Mouse (Mus musculus) c-Kit-positive CD71-positive TER-119-positive erythroid progenitor cells, embryonic 14.5 days (primary cell): ENCODE data around the gene Lyplal1.
A peak's percentile ranks its signal among the peaks of the same experiment; 100 is the strongest.

Experiments used
- DNase-seq: peaks from one replicate; pipeline ENCODE4 v3.0.0-alpha.2; 2013; ENCODE audit warnings: low spot score

Gene Lyplal1

DNA sequence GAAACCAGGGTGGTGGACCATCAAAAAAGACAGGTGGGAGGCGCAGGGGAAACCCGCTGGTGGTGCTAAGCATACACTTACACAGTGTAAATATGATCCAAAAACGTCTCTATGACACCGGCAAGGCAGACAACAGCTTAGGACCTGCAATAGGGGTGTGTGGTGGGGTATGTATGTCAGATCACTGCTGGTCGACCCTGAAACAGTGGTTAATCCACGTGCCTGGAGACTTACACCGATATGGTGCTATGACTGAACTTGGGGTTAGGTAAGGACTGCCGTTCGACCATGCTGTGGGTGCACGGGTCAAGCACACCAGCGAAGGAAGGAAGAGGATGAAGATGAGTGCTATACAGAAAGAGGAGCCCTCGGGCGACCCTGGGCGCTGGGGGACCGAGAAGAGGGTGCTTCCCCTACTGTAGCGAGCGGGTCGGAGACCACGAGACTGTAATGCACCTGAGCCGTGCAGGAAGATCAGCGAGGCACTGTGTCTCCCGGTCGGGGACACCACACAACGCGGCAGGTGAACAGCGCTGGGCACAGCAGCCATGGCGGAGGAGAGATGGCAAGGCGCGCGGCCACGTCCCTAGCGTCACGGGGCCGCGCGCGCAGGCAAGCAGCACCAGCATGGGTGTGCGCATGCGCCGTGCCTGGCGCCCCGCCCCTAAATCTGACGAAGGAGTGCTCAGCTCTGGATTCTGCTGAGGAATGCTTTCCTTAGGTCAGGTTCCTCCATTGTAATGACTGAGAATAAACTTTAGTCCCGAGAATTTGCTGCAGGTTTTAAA is at the start of gene Lyplal1:
Lyplal1 (minus strand) TSS at position 610 of the 788 bp plus-strand sequence.
- DNase-seq, result peak; percentile 83

DNA sequence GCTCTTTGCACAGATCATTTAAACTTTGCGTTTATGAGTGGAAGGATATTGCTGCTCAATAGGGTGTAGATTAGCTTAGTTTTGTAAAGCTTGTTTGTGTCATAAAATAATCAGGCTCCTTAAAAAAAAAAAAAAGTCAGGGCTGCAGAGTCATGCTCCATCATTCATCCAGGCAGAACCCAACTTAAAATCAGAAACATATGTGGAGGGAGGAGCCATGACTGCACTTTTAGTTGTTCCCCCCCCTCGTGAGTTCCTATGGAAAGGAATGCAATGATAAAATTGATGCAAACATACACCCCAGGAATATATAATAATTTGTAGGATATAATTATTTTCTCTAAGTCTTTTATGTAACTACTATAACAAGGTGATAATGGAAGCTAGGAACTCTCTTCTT is 46.5 kb upstream of the Lyplal1 start:
- DNase-seq, result no peak

- no peak for DNase-seq
Measured at GRCm38 (mm10) chr1:186163206-186163605, 46.1 kb upstream of the Lyplal1 start.

- no peak for DNase-seq
Measured at GRCm38 (mm10) chr1:186150376-186150775, 33.3 kb upstream of the Lyplal1 start.

- no peak for DNase-seq
Measured at GRCm38 (mm10) chr1:186145444-186145843, 28.3 kb upstream of the Lyplal1 start.

GRCm38 (mm10) chr1:186140191-186140590 is 23.1 kb upstream of the Lyplal1 start:
- DNase-seq, result no peak

DNA sequence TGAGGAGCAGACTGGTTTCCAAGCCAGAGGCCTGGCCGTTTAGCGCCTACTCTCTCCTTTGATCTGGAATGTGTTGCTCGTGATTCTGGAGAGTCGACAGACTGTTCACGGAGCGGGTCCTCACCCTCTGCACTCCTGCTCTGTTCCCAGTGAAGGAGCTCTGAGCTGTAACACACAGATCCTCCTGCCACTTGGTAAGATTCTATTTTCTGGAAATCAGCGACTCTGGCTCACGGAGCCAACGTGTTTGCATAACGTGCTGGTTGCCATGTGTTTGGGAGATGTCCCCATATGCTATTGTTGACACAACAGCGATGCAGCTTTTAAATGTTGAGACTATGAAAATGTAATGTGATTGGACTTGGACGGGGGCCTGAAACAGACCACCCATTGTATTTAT is 20.8 kb upstream of the Lyplal1 start:
- DNase-seq, result no peak

DNA sequence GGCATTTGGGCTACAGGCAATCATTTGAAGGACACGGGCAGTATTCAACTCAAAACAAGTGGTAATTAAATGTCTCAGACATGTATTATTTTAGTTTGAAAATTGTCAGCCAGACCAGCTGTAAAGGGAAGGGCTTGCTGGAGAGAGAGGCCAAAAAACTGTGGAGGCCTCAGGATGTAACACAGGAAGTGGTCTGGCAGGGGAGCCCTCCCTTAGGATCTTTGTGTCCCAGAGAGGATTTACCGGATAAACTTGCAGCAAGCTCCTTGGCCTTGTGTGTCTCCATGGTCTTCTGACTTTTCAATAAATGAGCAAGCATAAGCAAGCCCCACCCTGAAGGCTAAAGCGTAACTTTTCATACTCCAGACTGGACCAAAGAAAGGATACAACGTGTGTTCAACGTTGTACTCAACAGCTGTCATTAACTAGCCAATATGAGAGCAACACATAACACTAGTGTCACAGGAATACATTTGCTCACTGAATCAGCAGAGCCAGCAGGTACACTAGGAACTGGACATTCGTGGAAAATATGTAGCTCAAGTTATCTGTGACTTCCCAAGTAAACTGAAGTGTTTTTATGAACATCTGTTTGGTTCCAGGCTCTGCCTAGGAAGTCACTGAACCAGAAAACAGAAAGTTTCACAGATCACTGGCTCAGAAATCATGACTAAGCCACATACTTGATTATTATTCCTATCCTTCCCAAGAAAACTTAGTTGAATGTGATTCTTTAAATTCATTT is 19.7 kb upstream of the Lyplal1 start:
- DNase-seq, result no peak

DNA sequence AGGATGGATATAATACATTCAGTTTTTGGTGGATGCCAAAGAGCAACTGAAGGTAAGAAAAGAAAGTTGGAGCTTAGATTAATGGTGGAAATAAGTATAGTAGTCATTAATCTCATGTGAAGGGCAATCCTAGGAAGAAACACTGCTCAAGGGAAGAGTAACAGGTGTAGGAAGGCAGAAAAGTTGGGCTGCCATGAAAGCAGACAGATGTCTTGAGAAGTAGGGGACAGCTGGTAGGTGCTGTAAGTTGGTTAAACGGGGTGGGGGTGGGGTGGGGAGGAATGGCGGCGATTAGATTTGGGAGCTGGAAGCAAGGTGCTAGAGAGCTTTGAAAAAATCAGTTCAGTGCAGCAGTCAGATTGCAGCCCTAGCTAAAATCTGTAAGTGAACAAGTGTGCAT is 14.4 kb upstream of the Lyplal1 start:
- no peak for DNase-seq

DNA sequence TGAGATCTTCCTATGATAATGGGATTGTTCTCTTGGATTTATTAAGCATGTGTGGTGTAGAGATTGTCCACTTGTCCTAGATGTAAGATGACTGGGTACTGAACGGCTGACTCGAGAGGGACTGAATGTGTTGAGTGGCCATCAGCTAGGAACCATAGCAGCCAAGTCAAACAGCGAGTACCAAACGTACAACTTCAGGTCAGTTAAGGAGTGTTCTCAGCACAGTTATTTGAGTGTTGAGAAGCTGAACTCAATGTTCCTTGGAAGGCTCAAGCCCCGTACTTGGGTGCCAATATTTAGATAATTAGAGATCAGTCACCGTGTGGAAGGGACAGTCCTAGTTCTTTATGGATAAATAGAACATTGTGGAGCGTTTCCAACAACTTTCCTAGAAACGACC is 11.8 kb upstream of the Lyplal1 start:
- no peak for DNase-seq

- no peak for DNase-seq
Measured at GRCm38 (mm10) chr1:186126313-186126862, 9.3 kb upstream of the Lyplal1 start.

- DNase-seq, result no peak
Measured at GRCm38 (mm10) chr1:186123690-186124089, 6.6 kb upstream of the Lyplal1 start.

DNA sequence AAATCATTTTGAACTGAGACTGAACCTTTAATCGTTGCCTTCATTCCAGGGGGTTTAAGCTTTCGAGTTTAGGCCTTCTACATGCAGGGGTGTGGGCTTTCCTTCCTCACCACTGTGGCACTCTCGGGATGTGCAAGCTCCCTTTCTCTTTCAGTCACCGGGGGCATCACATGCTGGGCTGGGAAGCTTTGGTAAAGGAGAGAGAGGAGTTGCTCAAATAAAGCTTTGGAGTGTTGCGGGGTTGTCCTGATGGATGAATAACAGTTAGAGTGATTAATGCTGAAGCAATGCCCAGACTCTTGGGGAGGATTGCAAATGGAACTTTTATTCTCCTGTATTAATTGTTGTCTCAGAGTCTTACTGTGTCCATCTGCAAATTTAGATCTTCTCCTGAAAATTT is 2.7 kb upstream of the Lyplal1 start:
- DNase-seq, result no peak

DNA sequence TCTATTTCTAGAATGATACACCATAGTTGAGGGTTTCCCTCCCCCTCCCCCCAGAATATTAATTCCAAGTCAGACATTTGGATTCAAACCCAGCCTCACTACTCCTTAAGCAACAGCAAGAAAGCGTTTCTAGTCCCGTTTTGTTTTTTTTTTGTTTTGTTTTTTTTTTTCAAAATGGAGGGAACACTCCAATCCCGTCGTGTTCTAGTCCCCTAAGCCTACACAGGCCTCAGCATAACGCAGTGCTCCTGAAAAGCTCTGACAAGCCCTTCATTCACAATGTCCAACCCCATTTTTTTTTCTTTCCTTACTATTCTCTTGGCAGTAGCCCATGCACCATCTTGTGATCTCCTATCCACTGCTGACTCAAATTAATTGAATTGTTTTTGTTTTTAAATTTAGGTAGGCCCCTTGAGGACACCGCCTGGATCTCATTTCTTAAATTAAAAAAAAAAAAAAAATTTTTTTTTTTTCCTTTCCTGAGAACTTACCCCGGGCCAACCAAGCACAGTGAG is 967 bp downstream of the Lyplal1 start:
- no peak for DNase-seq

GRCm38 (mm10) chr1:186102313-186102712 is 14.8 kb downstream of the Lyplal1 start:
- no peak for DNase-seq

- no peak for DNase-seq
Measured at GRCm38 (mm10) chr1:186066266-186066897, 50.7 kb downstream of the Lyplal1 start.

GRCm38 (mm10) chr1:186060041-186060440 is 57.1 kb downstream of the Lyplal1 start:
- DNase-seq, result no peak

GRCm38 (mm10) chr1:186054227-186054626 is 62.9 kb downstream of the Lyplal1 start:
- DNase-seq, result no peak

GRCm38 (mm10) chr1:186053280-186054043 is 63.6 kb downstream of the Lyplal1 start:
- DNase-seq, result no peak

GRCm38 (mm10) chr1:186043709-186044452 is 73.2 kb downstream of the Lyplal1 start:
- DNase-seq, result no peak

GRCm38 (mm10) chr1:186041841-186042240 is 75.3 kb downstream of the Lyplal1 start:
- DNase-seq, result no peak
